10 mouse cellular contexts compared by ENCODE assay signal in the genomic region with DNA sequence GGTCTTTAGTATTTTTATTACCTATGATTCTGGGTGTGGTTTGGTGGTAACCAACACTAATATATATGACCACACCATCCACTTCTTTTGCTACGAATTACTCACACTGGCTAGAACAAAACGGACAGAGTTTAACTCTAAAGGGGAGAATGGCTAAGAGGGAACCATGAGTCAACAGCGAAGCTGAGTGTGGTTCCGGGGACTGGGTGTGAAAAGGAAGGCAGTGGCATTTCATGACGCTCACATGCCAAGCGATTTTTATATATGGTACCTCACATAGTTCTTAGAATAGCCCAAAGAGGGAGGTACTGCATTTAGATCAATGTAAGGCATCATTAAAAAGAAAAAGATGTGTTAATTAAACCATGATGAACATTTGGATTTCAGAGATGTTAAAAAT.
"Had no signal": no experiment of that assay in that cellular context is flagged by ENCODE, and none has a peak within 500 bp of the region (broad histone marks: within the 10 kb centered on the region; RNA-seq: fewer than 3 reads in every experiment).

No protein-coding gene starts in this region.

- ATAC-seq: liver, postnatal 0 days; lung, postnatal 0 days; midbrain, embryonic 13.5 days; midbrain, embryonic 15.5 days had no signal

- DNase-seq: liver, postnatal 0 days; lung, adult 2 months; lung, postnatal 14 days; lung, postnatal 36 days; right cerebral cortex, postnatal 14 days; thymus, postnatal 14 days; thymus, postnatal 36 days had no signal
